Mouse (Mus musculus) ES-CJ7 (cell line): ENCODE measurements around the gene Pomgnt2.

Source experiments
- DNase-seq: peaks from one replicate; pipeline ENCODE4 v3.0.0; 2011; ENCODE audit warnings: low read depth, low spot score

Gene Pomgnt2

GRCm38 (mm10) chr9:121973207-121973606 lies 23.7 kb downstream of the Pomgnt2 start:
- DNase-seq: no peak

GRCm38 (mm10) chr9:121969841-121970381 lies 27.0 kb downstream of the Pomgnt2 start:
- DNase-seq: no peak

GRCm38 (mm10) chr9:121968258-121968657 lies 28.7 kb downstream of the Pomgnt2 start:
- no peak for DNase-seq

GRCm38 (mm10) chr9:121964941-121965340 lies 32.0 kb downstream of the Pomgnt2 start:
- no peak for DNase-seq

- DNase-seq: no peak
These were observed 36.8 kb downstream of the Pomgnt2 start for GRCm38 (mm10) chr9:121959966-121960635.

GRCm38 (mm10) chr9:121952596-121952995 lies 44.3 kb downstream of the Pomgnt2 start:
- DNase-seq: no peak

GRCm38 (mm10) chr9:121951114-121951423 lies 45.8 kb downstream of the Pomgnt2 start:
- no peak for DNase-seq

GRCm38 (mm10) chr9:121950418-121951113 lies 46.3 kb downstream of the Pomgnt2 start, which contains the start of gene Fam198a:
Gene Fam198a (plus strand): TSS chr9:121950988.
- DNase-seq: peak; percentile 45

- no peak for DNase-seq
These were observed 48.5 kb downstream of the Pomgnt2 start for GRCm38 (mm10) chr9:121948431-121948830.

GRCm38 (mm10) chr9:121947784-121948183 lies 49.1 kb downstream of the Pomgnt2 start:
- DNase-seq: peak; percentile 30

- no peak for DNase-seq
These were observed 53.3 kb downstream of the Pomgnt2 start for GRCm38 (mm10) chr9:121943628-121944027.

- no peak for DNase-seq
These were observed 53.9 kb downstream of the Pomgnt2 start for GRCm38 (mm10) chr9:121943005-121943404.

- DNase-seq: peak; percentile 9
These were observed 59.0 kb downstream of the Pomgnt2 start for GRCm38 (mm10) chr9:121937944-121938355.

- DNase-seq: no peak
These were observed 59.5 kb downstream of the Pomgnt2 start for GRCm38 (mm10) chr9:121937451-121937864.

GRCm38 (mm10) chr9:121936952-121937351 lies 60.0 kb downstream of the Pomgnt2 start:
- peak; percentile 56 for DNase-seq

GRCm38 (mm10) chr9:121934856-121935255 lies 62.1 kb downstream of the Pomgnt2 start:
- no peak for DNase-seq
